ENCODE assay signal across 8 mouse cellular contexts in the genomic region with DNA sequence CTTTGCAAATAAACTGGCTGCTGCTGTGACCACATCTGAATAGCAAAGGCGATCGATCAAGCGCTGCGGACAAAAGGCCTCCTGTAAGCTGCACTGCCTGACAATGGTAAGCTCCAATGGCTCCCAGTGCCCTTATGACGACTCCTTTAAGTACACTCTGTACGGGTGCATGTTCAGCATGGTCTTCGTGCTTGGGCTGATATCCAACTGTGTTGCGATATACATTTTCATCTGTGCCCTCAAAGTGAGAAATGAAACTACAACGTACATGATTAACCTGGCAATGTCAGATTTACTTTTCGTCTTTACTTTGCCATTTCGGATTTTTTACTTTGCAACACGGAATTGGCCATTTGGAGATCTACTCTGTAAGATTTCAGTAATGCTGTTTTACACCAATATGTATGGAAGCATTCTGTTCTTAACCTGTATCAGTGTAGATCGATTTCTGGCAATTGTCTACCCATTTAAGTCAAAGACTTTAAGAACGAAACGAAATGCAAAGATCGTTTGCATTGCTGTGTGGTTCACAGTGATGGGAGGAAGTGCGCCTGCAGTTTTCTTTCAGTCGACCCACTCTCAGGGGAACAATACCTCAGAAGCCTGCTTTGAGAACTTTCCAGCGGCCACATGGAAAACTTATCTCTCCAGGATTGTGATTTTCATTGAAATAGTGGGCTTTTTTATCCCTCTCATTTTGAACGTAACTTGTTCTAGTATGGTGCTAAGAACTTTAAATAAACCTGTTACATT. TPM values are rescaled to one million over a fixed set of nuclear protein-coding genes. Genes with fewer than 3 reads are reported as not detected.
DNase-seq lines count a peak whose midpoint lies in the region; ATAC-seq and TF ChIP-seq lines count a peak whose summit lies in the region.

No protein-coding gene starts in this region.

- no peak for TF ChIP-seq POLR2A in bone marrow macrophage, adult 2 months (IDR thresholded peaks at IDR 0.05; ENCODE audit: borderline replicate concordance, low read depth, low read length)
- 0 out of 2 replicates have a peak, but pooled peaks have one; percentile 21 for TF ChIP-seq POLR2A in lung, adult 2 months (IDR thresholded peaks at IDR 0.05; ENCODE audit: borderline replicate concordance, extremely low read depth, low read depth, low read length)

- peaks cover 18% of the 10 kb centered on the region for H3K4me1 ChIP-seq in bone marrow macrophage, adult 2 months (ENCODE audit: control insufficient read depth, insufficient read depth, low read length)
- H3K4me1 ChIP-seq in intestine, postnatal 0 days (replicated peaks; ENCODE audit: control insufficient read depth, insufficient read depth, low read length): peaks cover 4% of the 10 kb centered on the region
- peaks cover 7% of the 10 kb centered on the region; the same call in 1 of the 2 replicates for H3K4me1 ChIP-seq in lung, adult 2 months (ENCODE audit: control insufficient read depth, insufficient read depth, low read length)
- peaks cover 33% of the 10 kb centered on the region for H3K4me1 ChIP-seq in neural tube, embryonic 13.5 days (replicated peaks)

- peak overlapping the region; percentile 73 for H3K27ac ChIP-seq in left cerebral cortex, adult 2 months
- peak overlapping the region; percentile 95 for H3K27ac ChIP-seq in bone marrow macrophage, adult 2 months (ENCODE audit: insufficient read depth, low read depth, low read length)
- peak overlapping the region; percentile 90 for H3K27ac ChIP-seq in intestine, postnatal 0 days (ENCODE audit: low read depth, low read length)
- H3K27ac ChIP-seq in neural tube, embryonic 13.5 days (replicated peaks): peak overlapping the region; percentile 91

- peak; percentile 77 for ATAC-seq in intestine, postnatal 0 days
- peak; percentile 90 for ATAC-seq in neural tube, embryonic 13.5 days (ENCODE audit: low read depth)

- H3K9ac ChIP-seq in intestine, postnatal 0 days (ENCODE audit: low read depth, low read length): peak overlapping the region; percentile 77
- H3K9ac ChIP-seq in neural tube, embryonic 13.5 days: peak overlapping the region; percentile 73

- H3K27me3 ChIP-seq in intestine, postnatal 0 days (replicated peaks; ENCODE audit: control insufficient read depth, insufficient read depth, low read length): no peaks in the 10 kb centered on the region
- no peaks in the 10 kb centered on the region for H3K27me3 ChIP-seq in neural tube, embryonic 13.5 days

- intact Hi-C loops in left cerebral cortex, adult 2 months (cut with DNase I): no loop called here

- H3K9me3 ChIP-seq in intestine, postnatal 0 days (ENCODE audit: control insufficient read depth): no peaks in the 10 kb centered on the region
- H3K9me3 ChIP-seq in neural tube, embryonic 13.5 days: no peaks in the 10 kb centered on the region

- H3K4me2 ChIP-seq in intestine, postnatal 0 days (replicated peaks; ENCODE audit: low read depth): peak overlapping the region; percentile 61
- H3K4me2 ChIP-seq in neural tube, embryonic 13.5 days: peak overlapping the region; percentile 60

- DNase-seq in left cerebral cortex, adult 2 months (ENCODE audit: extremely low spot score in 1 of 2, low spot score in 2 of 2): peak in 1 of 2 experiments; percentile 15
- no peak for DNase-seq in left cerebral cortex, adult 11 months (ENCODE audit: low spot score)
- DNase-seq in heart, adult 11 months: peak; percentile 95
- peak; percentile 47 for DNase-seq in lung, adult 2 months
- DNase-seq in layer of hippocampus, postnatal 36 days: no peak

- no peaks in the 10 kb centered on the region for H3K36me3 ChIP-seq in intestine, postnatal 0 days (ENCODE audit: control insufficient read depth, insufficient read depth)
- H3K36me3 ChIP-seq in neural tube, embryonic 13.5 days: peaks cover 6% of the 10 kb centered on the region

- TF ChIP-seq CTCF in left cerebral cortex, adult 2 months (IDR thresholded peaks at IDR 0.05): no peak
- no peak for TF ChIP-seq CTCF in bone marrow macrophage, adult 2 months (IDR thresholded peaks at IDR 0.05; ENCODE audit: low read depth, low read length)
- TF ChIP-seq CTCF in intestine, postnatal 0 days (IDR thresholded peaks at IDR 0.05; ENCODE audit: low read depth): no peak
- TF ChIP-seq CTCF in lung, adult 2 months (IDR thresholded peaks at IDR 0.05; ENCODE audit: insufficient read depth, low read length): no peak

- H3K4me3 ChIP-seq in left cerebral cortex, adult 2 months: peak overlapping the region; percentile 53
- H3K4me3 ChIP-seq in bone marrow macrophage, adult 2 months (ENCODE audit: insufficient read depth, low read length): peak overlapping the region; percentile 84
- H3K4me3 ChIP-seq in intestine, postnatal 0 days (ENCODE audit: low read depth, low read length): peak overlapping the region; percentile 48
- H3K4me3 ChIP-seq in lung, adult 2 months (replicated peaks; ENCODE audit: extremely low read depth, low read depth, low read length): peak overlapping the region; percentile 86
- H3K4me3 ChIP-seq in neural tube, embryonic 13.5 days: peak overlapping the region; percentile 48

- WGBS in intestine, postnatal 0 days: under 1% methylated on average over 20 of the region's 20 CpGs
- under 1% methylated on average over 20 of the region's 20 CpGs for WGBS in lung, adult 2 months
- WGBS in neural tube, embryonic 13.5 days: under 1% methylated on average over 20 of the region's 20 CpGs

RNA-seq across cellular contexts. Expression of gene Lpar6, which starts 1.0 kb away (rescaled TPM):
- total RNA-seq in left cerebral cortex, adult 2 months (2021): 1 to 10 TPM; 1.1 to 1.3 TPM
- polyA plus RNA-seq in bone marrow macrophage, adult 2 months (2012; ENCODE audit: insufficient read depth, insufficient read length, missing spikeins): 67.6 and 70.8 TPM in 2 replicates
- polyA plus RNA-seq in intestine, postnatal 0 days (2015; fragmentation: Nextera tagmentation; extraction: Ambion mirVana): 7.8 and 8.1 TPM in 2 replicates
- 1.5 and 2.7 TPM in 2 replicates for polyA plus RNA-seq in lung, adult 2 months (2012; rRNA removed)
- 6.5 and 8.5 TPM in 2 replicates for polyA plus RNA-seq in neural tube, embryonic 13.5 days (2015; fragmentation: Nextera tagmentation; extraction: Ambion mirVana)
- total RNA-seq in layer of hippocampus, postnatal 36 days (2021): 1 to 10 TPM; 1.6 to 1.8 TPM

Comparison
In these comparisons a context has a peak if more than half of its experiments do, and no peak if none do; other contexts are left out.
1. DNase-seq: peak in heart, adult 11 months (single experiment) and lung, adult 2 months (single experiment); none in left cerebral cortex, adult 11 months (single experiment) and layer of hippocampus, postnatal 36 days (0 of 2).
2. Peak in every context shown above with its lines, with median percentiles within 50 percentile points of each other: H3K27ac ChIP-seq and H3K4me3 ChIP-seq.